Mouse (Mus musculus): ENCODE measurements around the gene Kif1c. TPM values are rescaled to one million over a fixed set of nuclear protein-coding genes. Genes with fewer than 3 reads are reported as not detected.

The Kif1c gene
- total and polyA plus RNA-seq, 3 experiments: 19.8 to 21.7 TPM; not detected in 1

GRCm38 (mm10) chr11:70754476-70754875 lies 54.1 kb downstream of the Kif1c start:
- Histone ChIP-seq H3K9ac (ENCODE audit: control insufficient read depth, low read depth, low read length, poor library complexity, severe bottlenecking) (no peak overlapping the region), H3K9me3 (replicated peaks; ENCODE audit: insufficient read depth, low read length) (no peaks in the 10 kb centered on the region), H3K4me3 (ENCODE audit: control insufficient read depth in 1 of 2, insufficient read depth in 1 of 2, low read depth in 2 of 2, low read length in 2 of 2) (no peak overlapping the region), H3K27me3 (ENCODE audit: control insufficient read depth in 1 of 2, insufficient read depth in 2 of 2, low read length in 2 of 2) (peaks cover 0 to 1% of the 10 kb centered on the region in 2 experiments; a peak in 2 of 4 replicates), H3K27ac (ENCODE audit: control insufficient read depth, low read depth, low read length) (no peak overlapping the region), H3K4me1 (ENCODE audit: control insufficient read depth in 1 of 2, insufficient read depth in 2 of 2, low read length in 2 of 2) (peaks cover 0 to 5% of the 10 kb centered on the region in 2 experiments; a peak in 2 of 4 replicates), H3K79me2 (ENCODE audit: control insufficient read depth, insufficient read depth, low read length, poor library complexity) (no peaks in the 10 kb centered on the region), H3K36me3 (ENCODE audit: control insufficient read depth in 1 of 2, insufficient read depth in 2 of 2, low read length in 2 of 2) (peaks cover 0 to 6% of the 10 kb centered on the region in 2 experiments; a peak in 1 of 4 replicates)
- no peak for DNase-seq (ENCODE audit: low read depth, low spot score)
- no peak for TF ChIP-seq CHD1 (IDR thresholded peaks at IDR 0.05; ENCODE audit: low read depth, low read length)
- TF ChIP-seq RCOR1 (IDR thresholded peaks at IDR 0.05; ENCODE audit: low read depth, low read length): no peak
- TF ChIP-seq RAD21 (IDR thresholded peaks at IDR 0.05; ENCODE audit: low read depth, low read length): no peak
- TF ChIP-seq USF2 (IDR thresholded peaks at IDR 0.05; ENCODE audit: borderline replicate concordance in 1 of 2, insufficient read depth in 1 of 2, low read depth in 1 of 2, low read length in 2 of 2): no peak
- TF ChIP-seq ZNF384 (IDR thresholded peaks at IDR 0.05; ENCODE audit: low read depth, low read length): no peak
- TF ChIP-seq ZC3H11A (IDR thresholded peaks at IDR 0.05; ENCODE audit: low read depth, low read length): no peak

DNA sequence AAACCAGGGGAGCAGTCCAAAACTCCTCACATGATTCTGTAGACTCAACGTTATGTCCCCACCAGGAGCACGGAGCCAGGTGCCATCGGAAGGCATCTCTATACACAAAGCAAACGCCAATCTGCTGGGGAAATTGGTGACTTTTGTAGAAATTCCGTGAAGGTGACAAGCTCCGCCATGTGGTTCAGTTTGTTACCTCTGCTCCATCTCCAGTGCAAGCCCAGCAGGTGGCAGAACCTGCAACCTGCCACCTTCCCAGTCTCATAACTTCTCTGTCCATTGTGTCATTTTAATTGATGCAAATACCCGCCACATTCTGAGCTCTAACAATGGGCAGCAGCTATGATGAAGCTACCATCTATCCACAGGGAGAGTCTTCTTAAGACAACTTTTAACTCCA lies 54.6 kb downstream of the Kif1c start:
- Histone ChIP-seq H3K27ac (ENCODE audit: control insufficient read depth, low read depth, low read length) (no peak overlapping the region), H3K9me3 (replicated peaks; ENCODE audit: insufficient read depth, low read length) (no peaks in the 10 kb centered on the region), H3K9ac (ENCODE audit: control insufficient read depth, low read depth, low read length, poor library complexity, severe bottlenecking) (no peak overlapping the region), H3K4me1 (ENCODE audit: control insufficient read depth in 1 of 2, insufficient read depth in 2 of 2, low read length in 2 of 2) (peaks cover 0 to 5% of the 10 kb centered on the region in 2 experiments; a peak in 2 of 4 replicates), H3K36me3 (ENCODE audit: control insufficient read depth in 1 of 2, insufficient read depth in 2 of 2, low read length in 2 of 2) (peaks cover 0 to 6% of the 10 kb centered on the region in 2 experiments; a peak in 1 of 4 replicates), H3K4me3 (ENCODE audit: control insufficient read depth in 1 of 2, insufficient read depth in 1 of 2, low read depth in 2 of 2, low read length in 2 of 2) (no peak overlapping the region), H3K79me2 (ENCODE audit: control insufficient read depth, insufficient read depth, low read length, poor library complexity) (no peaks in the 10 kb centered on the region), H3K27me3 (ENCODE audit: control insufficient read depth in 1 of 2, insufficient read depth in 2 of 2, low read length in 2 of 2) (peaks cover 0 to 1% of the 10 kb centered on the region in 2 experiments; a peak in 2 of 4 replicates)
- TF ChIP-seq RCOR1 (IDR thresholded peaks at IDR 0.05; ENCODE audit: low read depth, low read length): no peak
- no peak for TF ChIP-seq POLR2A (IDR thresholded peaks at IDR 0.05; ENCODE audit: control insufficient read depth in 1 of 2, insufficient read depth in 1 of 2, low read depth in 1 of 2, low read length in 2 of 2, poor library complexity in 1 of 2)
- TF ChIP-seq MYC (IDR thresholded peaks at IDR 0.05; ENCODE audit: low read depth, low read length): no peak
- no peak for TF ChIP-seq EP300 (IDR thresholded peaks at IDR 0.05; ENCODE audit: low read depth in 1 of 2, low read length in 2 of 2)
- no peak for TF ChIP-seq TBP (IDR thresholded peaks at IDR 0.05; ENCODE audit: low read depth, low read length)
- TF ChIP-seq ZKSCAN1 (IDR thresholded peaks at IDR 0.05; ENCODE audit: low read depth, low read length): no peak
- no peak for TF ChIP-seq MYB (IDR thresholded peaks at IDR 0.05; ENCODE audit: low read depth, low read length)
- TF ChIP-seq CHD2 (IDR thresholded peaks at IDR 0.05; ENCODE audit: low read length): no peak
- TF ChIP-seq MEF2A (IDR thresholded peaks at IDR 0.05; ENCODE audit: extremely low read depth, insufficient replicate concordance, low read depth, low read length, poor library complexity, severe bottlenecking): no peak
- TF ChIP-seq RAD21 (IDR thresholded peaks at IDR 0.05; ENCODE audit: low read depth, low read length): no peak
- no peak for TF ChIP-seq NELFE (IDR thresholded peaks at IDR 0.05; ENCODE audit: low read depth, low read length)
- TF ChIP-seq HCFC1 (IDR thresholded peaks at IDR 0.05; ENCODE audit: low read depth, low read length): no peak
- no peak for TF ChIP-seq SIN3A (IDR thresholded peaks at IDR 0.05; ENCODE audit: low read length)
- TF ChIP-seq ETS1 (IDR thresholded peaks at IDR 0.05; ENCODE audit: low read depth, low read length): no peak
- no peak for DNase-seq (ENCODE audit: low read depth, low spot score)
